Mouse (Mus musculus) intestine, embryonic 15.5 days (tissue): ENCODE measurements at regions not wholly inside any gene's neighbourhood (a gene's known extent, or its start where the extent isn't known, plus 50 kb on each side); places are given as distances from the start of the nearest gene placed in this dataset.

Experiments
- ATAC-seq: fragments of 200-750 bp; cut with Nextera tagmentation; 2 replicates; pipeline ENCODE4 v1.8.0; 2017; ENCODE audit warnings: moderate TSS enrichment, moderate library complexity
- H3K27ac ChIP-seq: fragments of 300-500 bp; sonication (generic); 2 replicates; pipeline ENCODE4 v1.5.1; 2015; ENCODE audit warnings: mild to moderate bottlenecking, inconsistent platforms
- H3K27me3 ChIP-seq: fragments of 300-500 bp; sonication (generic); replicated peaks from 2 replicates; pipeline ENCODE4 v1.6.1; 2015; ENCODE audit warnings: inconsistent platforms
- H3K36me3 ChIP-seq: fragments of 300-500 bp; sonication (generic); 2 replicates; pipeline ENCODE4 v1.6.1; 2015; ENCODE audit warnings: inconsistent platforms
- H3K4me1 ChIP-seq: fragments of 300-500 bp; sonication (generic); replicated peaks from 2 replicates; pipeline ENCODE4 v1.6.1; 2015; ENCODE audit warnings: inconsistent platforms
- H3K4me2 ChIP-seq: fragments of 300-500 bp; sonication (generic); replicated peaks from 2 replicates; pipeline ENCODE4 v1.6.1; 2015; ENCODE audit warnings: mild to moderate bottlenecking, inconsistent platforms
- H3K4me3 ChIP-seq: fragments of 300-500 bp; sonication (generic); replicated peaks from 2 replicates; pipeline ENCODE4 v1.5.1; 2015; ENCODE audit warnings: inconsistent platforms
- H3K9ac ChIP-seq: fragments of 300-500 bp; sonication (generic); 2 replicates; pipeline ENCODE4 v1.6.1; 2015; ENCODE audit warnings: inconsistent platforms
- H3K9me3 ChIP-seq: fragments of 300-500 bp; sonication (generic); 2 replicates; pipeline ENCODE4 v1.6.1; 2016; ENCODE audit warnings: inconsistent platforms
- WGBS: fragments of 180-500 bp; shearing (Covaris S2); methylation state at CpG from one replicate; pipeline ENCODE4 v1.1.7; 2015; 5-methylcytosine and 5-hydroxymethylcytosine counted together

DNA sequence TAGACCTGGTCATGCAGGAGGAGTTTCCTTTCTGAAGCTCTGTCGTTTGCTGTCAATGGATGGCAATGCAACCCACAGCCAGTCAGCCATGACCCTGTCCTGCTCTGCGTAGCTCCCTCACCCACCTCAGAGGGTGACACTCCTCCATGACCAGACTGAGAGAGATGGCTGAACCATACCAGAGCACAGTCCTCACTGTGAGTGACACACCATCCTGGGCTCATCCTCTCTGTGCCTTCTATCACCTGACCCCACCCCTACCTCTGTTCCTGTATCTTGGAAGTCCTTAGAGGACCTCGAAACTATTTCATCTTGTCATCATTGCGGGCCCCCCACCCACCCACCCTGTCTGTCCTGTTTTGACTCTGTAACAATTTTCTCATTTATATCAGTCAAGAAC is 245.7 kb downstream of the Setd4 start:
- Histone ChIP-seq H3K36me3 (no peaks in the 10 kb centered on the region), H3K4me1 (0 out of 2 replicates have a peak, but pooled peaks cover 2% of the 10 kb centered on the region), H3K9ac (no peak overlapping the region), H3K27me3 (no peaks in the 10 kb centered on the region), H3K27ac (no peak overlapping the region), H3K9me3 (no peaks in the 10 kb centered on the region), H3K4me2 (no peak overlapping the region), H3K4me3 (no peak overlapping the region)
- WGBS = 83% methylated on average over 4 of the region's 4 CpGs
- ATAC-seq = no peak

DNA sequence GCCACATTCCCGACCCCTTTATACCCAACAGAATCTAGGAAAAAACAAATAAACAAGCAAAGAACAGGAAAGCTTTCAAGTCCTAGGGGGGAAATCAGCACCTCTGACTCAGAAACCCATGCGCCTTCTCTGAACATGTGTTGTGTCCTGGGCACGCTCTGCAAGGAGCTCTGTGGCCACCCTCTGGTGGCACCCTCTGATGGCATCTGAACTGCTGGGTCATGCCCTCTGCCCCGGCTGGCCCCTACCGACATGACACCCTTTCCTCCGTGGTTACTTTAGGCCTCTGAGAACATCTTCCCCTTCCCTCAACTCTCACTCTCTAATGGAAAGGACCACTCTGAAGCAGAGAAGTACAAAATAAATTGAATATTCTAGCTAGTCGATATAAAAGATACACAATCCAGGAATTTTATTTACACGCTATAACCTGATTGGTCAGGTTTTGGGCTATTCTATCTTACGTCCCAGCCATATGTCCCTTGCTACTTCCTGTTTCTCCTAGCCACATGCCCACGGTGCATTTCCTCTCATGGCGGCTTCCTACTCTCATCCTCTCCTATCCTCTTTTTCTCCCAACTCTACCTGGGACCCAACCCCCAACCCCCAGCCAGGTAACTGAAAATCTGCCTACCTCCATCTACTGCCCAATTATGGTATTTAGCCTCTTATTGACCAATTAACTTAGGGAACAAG is 248.5 kb downstream of the Setd4 start:
- 82% methylated on average over 11 of the region's 11 CpGs for WGBS
- no peak overlapping the region for H3K9ac ChIP-seq
- no peak overlapping the region for H3K4me2 ChIP-seq
- H3K27me3 ChIP-seq = no peaks in the 10 kb centered on the region
- H3K9me3 ChIP-seq = no peaks in the 10 kb centered on the region
- H3K27ac ChIP-seq = no peak overlapping the region
- no peak for ATAC-seq
- no peak overlapping the region for H3K4me3 ChIP-seq
- H3K36me3 ChIP-seq = no peaks in the 10 kb centered on the region
- H3K4me1 ChIP-seq = 0 out of 2 replicates have a peak, but pooled peaks cover 2% of the 10 kb centered on the region

DNA sequence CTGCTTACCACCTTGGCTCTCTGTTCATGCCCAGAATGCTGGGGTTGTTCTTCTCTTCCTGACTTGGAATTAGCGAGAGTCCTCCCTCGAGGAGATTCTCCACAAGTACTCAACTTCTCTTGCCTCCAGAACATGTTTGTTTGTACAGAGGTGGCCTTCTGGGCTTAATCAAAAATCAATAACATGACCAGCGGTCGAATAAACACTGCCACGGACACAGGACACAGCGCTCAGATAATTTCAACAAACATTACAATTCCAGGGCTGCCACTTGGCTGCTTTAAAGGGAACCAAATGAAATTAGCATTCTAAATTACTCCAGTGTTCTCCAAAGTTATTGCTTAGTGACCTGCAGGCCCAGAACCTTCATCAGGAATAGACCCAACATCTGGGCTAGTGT is 249.9 kb downstream of the Setd4 start:
- H3K9ac ChIP-seq = no peak overlapping the region
- 0 out of 2 replicates have a peak, but pooled peaks cover 2% of the 10 kb centered on the region for H3K4me1 ChIP-seq
- H3K27me3 ChIP-seq = no peaks in the 10 kb centered on the region
- ATAC-seq = no peak
- 40% methylated on average over 6 of the region's 6 CpGs for whole genome bisulfite sequencing
- H3K4me3 ChIP-seq = no peak overlapping the region
- H3K27ac ChIP-seq = no peak overlapping the region
- H3K9me3 ChIP-seq = no peaks in the 10 kb centered on the region
- no peaks in the 10 kb centered on the region for H3K36me3 ChIP-seq
- no peak overlapping the region for H3K4me2 ChIP-seq

DNA sequence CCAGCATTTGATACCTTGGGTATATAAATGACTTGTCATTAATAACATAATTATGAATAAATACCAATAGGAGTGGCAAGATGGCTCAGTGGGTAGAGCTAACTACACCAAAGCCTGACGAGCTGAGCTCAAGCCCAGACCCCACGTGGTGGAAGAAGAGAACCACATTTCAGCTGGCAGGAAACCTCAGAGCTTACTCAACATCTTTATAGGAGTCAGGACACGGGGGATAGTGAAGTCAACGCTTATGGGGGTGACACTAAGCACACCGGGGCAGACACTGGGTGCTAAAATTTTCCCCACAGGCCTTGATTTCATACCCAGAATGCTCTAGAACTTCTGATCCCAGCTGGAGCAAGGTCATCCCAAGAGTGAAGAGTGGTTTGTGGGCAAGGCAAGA is 259.3 kb downstream of the Setd4 start:
- H3K27ac ChIP-seq = no peak overlapping the region
- no peak overlapping the region for H3K9ac ChIP-seq
- H3K36me3 ChIP-seq = no peaks in the 10 kb centered on the region
- 82% methylated on average over 5 of the region's 5 CpGs for WGBS
- no peaks in the 10 kb centered on the region for H3K9me3 ChIP-seq
- no peaks in the 10 kb centered on the region for H3K4me1 ChIP-seq
- no peak for ATAC-seq
- no peaks in the 10 kb centered on the region for H3K27me3 ChIP-seq
- H3K4me2 ChIP-seq = no peak overlapping the region
- H3K4me3 ChIP-seq = no peak overlapping the region

DNA sequence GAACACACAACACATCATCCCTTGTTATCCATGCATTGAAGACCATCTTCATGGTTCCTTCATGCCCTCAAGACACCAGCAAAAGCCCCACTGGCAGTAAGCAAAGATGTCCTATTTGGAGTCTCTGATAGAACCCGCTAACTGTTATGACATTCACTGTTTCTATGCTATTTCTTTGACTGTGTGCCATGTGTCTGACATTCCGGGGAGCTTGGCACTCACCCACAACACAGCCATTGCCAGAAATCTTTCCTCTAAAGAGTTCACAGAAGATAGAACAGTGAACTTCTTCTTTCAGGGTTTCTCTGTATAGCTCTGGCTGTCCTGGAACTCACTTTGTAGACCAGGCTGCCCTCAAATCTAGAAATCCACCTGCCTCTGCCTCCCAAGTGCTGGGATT is 261.2 kb downstream of the Setd4 start:
- Histone ChIP-seq H3K27me3 (no peaks in the 10 kb centered on the region), H3K27ac (no peak overlapping the region), H3K36me3 (no peaks in the 10 kb centered on the region), H3K9me3 (no peaks in the 10 kb centered on the region), H3K4me3 (no peak overlapping the region), H3K4me2 (no peak overlapping the region), H3K4me1 (no peaks in the 10 kb centered on the region), H3K9ac (no peak overlapping the region)
- no peak for ATAC-seq
- WGBS = 75% methylated on average over 2 of the region's 2 CpGs

DNA sequence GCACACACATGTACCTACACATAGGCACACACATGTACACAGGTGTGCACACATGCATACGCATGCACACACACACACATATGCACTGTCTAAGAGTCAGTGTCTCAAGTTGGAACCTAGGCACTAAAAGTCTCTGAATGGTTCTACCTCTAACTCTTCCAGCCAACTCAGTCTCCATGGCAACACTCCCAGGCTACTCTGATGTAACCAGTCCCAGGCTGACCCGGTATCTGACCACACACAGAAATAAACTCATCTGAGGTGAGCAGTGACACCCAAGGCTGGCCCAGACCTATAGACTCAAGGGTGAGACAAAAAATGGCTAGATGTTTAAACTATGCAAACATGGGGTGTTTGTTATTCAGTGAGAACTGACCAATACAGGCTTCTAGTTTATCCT is 262.1 kb downstream of the Setd4 start:
- Histone ChIP-seq H3K27ac (no peak overlapping the region), H3K36me3 (no peaks in the 10 kb centered on the region), H3K9me3 (no peaks in the 10 kb centered on the region), H3K27me3 (no peaks in the 10 kb centered on the region), H3K9ac (no peak overlapping the region), H3K4me1 (no peaks in the 10 kb centered on the region), H3K4me3 (no peak overlapping the region), H3K4me2 (no peak overlapping the region)
- WGBS = 80% methylated on average over 2 of the region's 2 CpGs
- ATAC-seq = no peak

DNA sequence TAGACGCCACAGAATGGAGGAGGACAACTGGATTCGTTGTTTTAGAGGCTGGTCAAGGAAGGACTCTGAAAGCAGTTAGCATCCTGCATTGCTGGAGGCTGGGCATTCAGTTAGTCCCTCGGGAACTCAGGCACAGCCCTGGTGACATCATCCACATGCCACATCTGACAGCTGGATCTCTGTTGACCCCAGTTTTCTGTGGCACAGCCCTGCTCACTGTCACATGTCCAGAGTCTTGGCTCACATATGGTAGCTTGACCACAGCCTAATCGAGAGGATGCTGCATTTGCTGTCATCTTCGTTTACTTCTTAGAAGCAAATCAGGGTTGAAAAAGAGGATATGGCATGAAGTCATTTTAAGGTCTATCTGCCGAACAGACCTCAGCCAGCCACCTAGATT is 265.1 kb downstream of the Setd4 start:
- Histone ChIP-seq H3K4me1 (no peaks in the 10 kb centered on the region), H3K9ac (no peak overlapping the region), H3K27me3 (no peaks in the 10 kb centered on the region), H3K36me3 (no peaks in the 10 kb centered on the region), H3K4me2 (no peak overlapping the region), H3K27ac (no peak overlapping the region), H3K9me3 (no peaks in the 10 kb centered on the region), H3K4me3 (no peak overlapping the region)
- no peak for ATAC-seq
- WGBS = 64% methylated on average over 6 of the region's 6 CpGs

DNA sequence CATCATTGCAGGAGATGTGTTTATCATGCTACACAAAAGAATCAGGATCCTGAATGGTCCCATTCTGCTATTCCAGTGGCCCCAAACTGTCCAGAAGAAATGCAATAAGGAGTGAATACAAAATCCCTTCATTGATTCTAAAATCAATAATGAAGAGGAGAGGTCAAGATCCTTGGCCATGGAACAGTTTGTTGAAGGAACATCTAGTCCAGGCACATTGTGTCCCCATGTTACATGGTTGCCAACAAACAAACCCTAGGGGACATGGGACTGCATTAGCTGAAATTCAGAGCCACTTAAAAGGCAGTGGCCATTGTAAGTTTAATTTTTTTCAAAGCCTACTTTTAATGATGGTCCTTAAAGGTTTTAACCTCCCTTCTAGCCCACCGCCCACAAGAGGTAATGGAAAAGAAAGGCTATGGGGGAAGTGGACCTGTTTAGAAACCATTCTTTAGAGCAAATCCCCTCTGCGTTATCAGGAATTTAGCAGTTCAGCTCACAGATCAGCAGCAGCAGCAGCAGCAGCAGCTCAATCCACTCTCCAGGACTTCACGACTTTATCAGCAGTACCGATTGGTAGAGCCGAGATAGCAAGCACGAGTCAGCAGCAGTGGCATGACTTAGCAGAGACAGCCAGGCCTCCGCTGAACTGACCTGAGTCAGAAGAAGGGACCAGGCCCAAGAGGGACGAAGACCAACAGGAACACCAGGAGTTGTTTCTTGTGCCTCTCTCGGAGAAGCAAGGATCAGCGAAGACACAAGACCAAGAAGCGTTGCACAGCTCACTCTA is 268.3 kb downstream of the Setd4 start:
- Histone ChIP-seq H3K9me3 (no peaks in the 10 kb centered on the region), H3K27me3 (no peaks in the 10 kb centered on the region), H3K9ac (no peak overlapping the region), H3K4me3 (no peak overlapping the region), H3K36me3 (no peaks in the 10 kb centered on the region), H3K27ac (no peak overlapping the region), H3K4me1 (no peaks in the 10 kb centered on the region), H3K4me2 (no peak overlapping the region)
- ATAC-seq = no peak
- 72% methylated on average over 11 of the region's 11 CpGs for WGBS

DNA sequence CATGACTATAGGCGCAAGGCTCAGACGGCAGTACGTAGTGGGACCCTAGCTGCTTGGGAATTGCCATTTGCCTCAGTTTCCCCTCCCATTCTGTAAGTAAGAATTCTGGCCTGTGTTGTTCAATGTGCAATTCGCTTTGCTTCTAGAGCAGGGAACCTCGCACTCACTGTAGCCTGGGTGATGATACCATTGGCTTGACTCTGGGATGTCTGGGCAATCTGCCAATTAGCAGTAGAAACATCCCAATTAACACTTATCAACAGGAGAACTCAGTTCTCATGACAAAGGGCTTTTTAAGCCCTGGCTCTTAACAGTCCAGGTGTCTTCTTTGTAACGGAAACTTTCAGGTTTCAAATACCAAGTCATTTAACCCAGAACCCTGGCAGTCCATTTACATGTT is 270.2 kb downstream of the Setd4 start:
- Histone ChIP-seq H3K4me1 (0 out of 2 replicates have a peak, but pooled peaks cover 2% of the 10 kb centered on the region), H3K4me2 (no peak overlapping the region), H3K9ac (no peak overlapping the region), H3K27me3 (no peaks in the 10 kb centered on the region), H3K4me3 (no peak overlapping the region), H3K36me3 (no peaks in the 10 kb centered on the region), H3K9me3 (no peaks in the 10 kb centered on the region), H3K27ac (no peak overlapping the region)
- ATAC-seq = no peak
- WGBS = 79% methylated on average over 6 of the region's 6 CpGs

DNA sequence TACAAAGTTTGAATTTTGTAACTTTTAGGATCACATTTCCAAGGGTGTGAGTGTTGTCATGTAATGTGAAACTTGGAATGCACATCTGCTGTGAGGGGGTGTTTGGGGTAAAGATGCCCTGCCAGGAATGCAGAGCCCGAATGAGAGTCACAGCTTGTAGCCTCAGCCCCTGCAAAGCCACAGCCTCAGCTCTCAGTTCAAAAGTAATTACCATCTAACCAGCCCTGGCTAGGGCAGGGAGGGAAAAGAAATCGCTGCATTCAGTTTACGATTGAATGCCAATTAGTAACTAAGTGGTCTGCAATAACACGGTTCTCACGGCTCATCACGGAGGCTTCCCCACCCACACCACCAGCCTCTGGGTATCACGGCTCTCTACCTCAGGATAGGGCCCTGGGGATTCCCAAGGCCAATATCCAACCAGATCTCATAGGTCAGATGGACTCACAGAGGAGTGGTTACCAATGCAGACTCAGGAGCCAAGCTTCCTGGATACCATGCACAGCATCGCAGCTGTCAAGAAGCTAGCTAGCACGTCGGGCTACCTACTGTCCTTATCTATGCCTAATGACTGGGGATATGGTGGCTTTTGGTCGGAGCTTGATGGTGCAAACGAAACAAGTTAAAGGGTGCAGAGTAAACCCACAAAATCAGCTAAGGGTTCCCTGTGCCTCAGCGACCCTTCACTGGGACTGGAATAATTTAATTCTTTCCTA is 275.0 kb downstream of the Setd4 start:
- H3K9me3 ChIP-seq = no peaks in the 10 kb centered on the region
- H3K4me3 ChIP-seq = no peak overlapping the region
- 0 out of 2 replicates have a peak, but pooled peaks cover 3% of the 10 kb centered on the region for H3K4me1 ChIP-seq
- no peaks in the 10 kb centered on the region for H3K27me3 ChIP-seq
- H3K27ac ChIP-seq = no peak overlapping the region
- no peaks in the 10 kb centered on the region for H3K36me3 ChIP-seq
- H3K9ac ChIP-seq = no peak overlapping the region
- no peak for ATAC-seq
- WGBS = 37% methylated on average over 13 of the region's 13 CpGs
- H3K4me2 ChIP-seq = no peak overlapping the region

DNA sequence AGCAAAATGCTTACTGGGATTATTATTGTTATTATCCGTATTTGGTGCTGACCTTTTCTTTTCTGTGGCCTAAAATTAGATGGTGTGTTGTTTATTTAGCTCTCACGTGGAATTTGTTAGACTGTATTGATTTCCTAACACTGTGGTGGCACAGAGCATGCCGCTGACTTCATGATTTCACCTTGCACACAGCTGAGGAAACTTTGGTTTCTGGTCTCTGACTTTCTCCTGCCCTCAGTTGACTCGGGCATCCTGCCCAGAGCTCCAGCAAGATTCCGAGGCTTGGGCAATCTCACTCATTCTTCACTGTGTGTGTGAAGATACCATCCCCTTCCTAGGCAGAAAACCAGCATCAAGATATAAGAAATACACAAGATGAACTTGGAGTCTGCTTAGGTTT is 279.0 kb downstream of the Setd4 start:
- no peak for ATAC-seq
- WGBS = 84% methylated on average over 5 of the region's 5 CpGs
- Histone ChIP-seq H3K4me2 (no peak overlapping the region), H3K4me1 (0 out of 2 replicates have a peak, but pooled peaks cover 3% of the 10 kb centered on the region), H3K9me3 (no peaks in the 10 kb centered on the region), H3K4me3 (no peak overlapping the region), H3K27ac (no peak overlapping the region), H3K36me3 (no peaks in the 10 kb centered on the region), H3K27me3 (no peaks in the 10 kb centered on the region), H3K9ac (no peak overlapping the region)

DNA sequence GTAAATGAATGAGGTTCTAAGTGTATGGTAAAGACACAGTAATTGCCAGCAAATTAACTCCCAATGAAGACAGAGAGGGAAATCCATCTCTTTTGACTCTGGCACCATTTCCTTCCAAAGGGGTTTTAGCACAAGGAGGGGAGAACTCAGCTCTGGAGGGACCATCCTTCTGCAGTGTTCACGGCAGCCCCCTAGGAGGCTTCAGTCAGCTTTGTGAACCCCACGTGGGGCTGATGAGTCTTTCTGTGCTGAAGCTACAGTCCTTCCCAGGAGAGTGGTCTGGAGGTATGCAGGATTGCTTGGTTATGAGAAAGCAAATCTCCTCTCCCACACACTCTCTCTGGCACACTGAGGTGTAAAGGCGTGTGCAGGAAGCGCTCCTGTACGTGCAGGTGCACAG is 280.7 kb downstream of the Setd4 start:
- Histone ChIP-seq H3K9me3 (no peaks in the 10 kb centered on the region), H3K9ac (no peak overlapping the region), H3K36me3 (no peaks in the 10 kb centered on the region), H3K4me2 (no peak overlapping the region), H3K4me3 (no peak overlapping the region), H3K4me1 (no peaks in the 10 kb centered on the region), H3K27ac (no peak overlapping the region), H3K27me3 (no peaks in the 10 kb centered on the region)
- WGBS = 63% methylated on average over 5 of the region's 5 CpGs
- ATAC-seq = 0 out of 2 replicates have a peak, but pooled peaks have one; percentile 20
